Mouse (Mus musculus): Measurements from ENCODE around the gene Fmnl2. TPM values are rescaled to one million over a fixed set of nuclear protein-coding genes. Genes with fewer than 3 reads are reported as not detected.
A peak's percentile ranks its signal among the peaks of the same experiment; 100 is the strongest.

Gene Fmnl2
- polyA plus RNA-seq, 1 experiment from 2014 or later = 1.0 TPM

DNA sequence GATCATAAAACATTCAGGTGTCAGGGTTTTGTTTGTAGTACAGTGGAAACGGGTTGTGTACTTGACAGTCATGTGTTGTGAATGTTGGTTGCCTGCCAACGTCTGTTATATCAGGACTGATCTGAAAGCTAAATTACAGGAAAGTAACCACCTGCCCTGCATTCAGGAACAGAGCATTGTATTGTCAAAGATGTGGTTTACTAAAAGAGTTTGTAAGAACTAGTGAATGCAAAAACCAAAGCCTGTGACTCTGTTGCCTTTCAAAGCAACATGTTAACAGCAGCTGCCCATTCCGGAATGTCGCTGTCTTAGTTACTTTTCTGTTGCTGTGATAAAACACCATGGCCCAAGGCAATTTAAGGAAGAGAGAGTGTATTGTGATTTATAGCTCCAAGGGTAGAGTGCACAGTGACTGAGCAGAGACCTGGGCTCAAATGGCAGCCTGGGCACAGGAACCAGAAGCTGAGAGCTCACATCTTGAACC, 121.7 kb downstream of the Fmnl2 start:
- Histone ChIP-seq H3K4me3 (ENCODE audit: low read length) (no peak overlapping the region), H3K9me3 (replicated peaks; ENCODE audit: control insufficient read depth, low read length) (no peaks in the 10 kb centered on the region), H3K27ac (ENCODE audit: low read length) (no peak overlapping the region), H3K9ac (ENCODE audit: low read length) (no peak overlapping the region), H3K4me1 (ENCODE audit: control insufficient read depth, insufficient read depth, low read length) (peaks cover 15% of the 10 kb centered on the region), H3K36me3 (ENCODE audit: control insufficient read depth, insufficient read depth) (no peaks in the 10 kb centered on the region), H3K27me3 (ENCODE audit: control insufficient read depth, insufficient read depth, low read length) (no peaks in the 10 kb centered on the region), H3K4me2 (ENCODE audit: low read depth, low read length) (no peak overlapping the region)
- 40% methylated on average over 4 of the region's 4 CpGs for WGBS
- ATAC-seq (replicated peaks; ENCODE audit: extremely low read depth, insufficient read depth, low FRiP score) = no peak

DNA sequence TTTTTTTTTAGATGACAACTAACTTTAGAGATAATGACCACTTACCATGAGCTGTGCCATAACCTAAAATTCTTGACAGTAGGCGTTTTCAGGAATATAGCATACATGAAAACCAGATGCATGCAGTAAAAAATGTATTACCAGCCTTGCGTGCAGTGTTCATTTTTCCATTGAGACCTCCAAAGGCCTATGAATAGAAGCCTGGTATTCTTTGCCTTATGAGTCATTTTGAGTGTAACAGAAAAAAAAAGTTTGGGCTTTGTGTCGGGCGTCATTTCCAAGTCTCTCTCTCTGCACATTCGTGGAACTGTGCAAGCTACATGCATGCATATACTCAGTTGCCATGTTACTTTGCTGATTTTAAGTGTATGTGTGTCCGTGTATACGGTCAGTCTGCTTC, 123.5 kb downstream of the Fmnl2 start:
- Histone ChIP-seq H3K9me3 (replicated peaks; ENCODE audit: control insufficient read depth, low read length) (no peaks in the 10 kb centered on the region), H3K4me2 (ENCODE audit: low read depth, low read length) (no peak overlapping the region), H3K36me3 (ENCODE audit: control insufficient read depth, insufficient read depth) (no peaks in the 10 kb centered on the region), H3K27ac (ENCODE audit: low read length) (no peak overlapping the region), H3K9ac (ENCODE audit: low read length) (no peak overlapping the region), H3K27me3 (ENCODE audit: control insufficient read depth, insufficient read depth, low read length) (no peaks in the 10 kb centered on the region), H3K4me3 (ENCODE audit: low read length) (no peak overlapping the region), H3K4me1 (ENCODE audit: control insufficient read depth, insufficient read depth, low read length) (peaks cover 22% of the 10 kb centered on the region)
- no peak for ATAC-seq (replicated peaks; ENCODE audit: extremely low read depth, insufficient read depth, low FRiP score)
- 75% methylated on average over 7 of the region's 7 CpGs for WGBS

DNA sequence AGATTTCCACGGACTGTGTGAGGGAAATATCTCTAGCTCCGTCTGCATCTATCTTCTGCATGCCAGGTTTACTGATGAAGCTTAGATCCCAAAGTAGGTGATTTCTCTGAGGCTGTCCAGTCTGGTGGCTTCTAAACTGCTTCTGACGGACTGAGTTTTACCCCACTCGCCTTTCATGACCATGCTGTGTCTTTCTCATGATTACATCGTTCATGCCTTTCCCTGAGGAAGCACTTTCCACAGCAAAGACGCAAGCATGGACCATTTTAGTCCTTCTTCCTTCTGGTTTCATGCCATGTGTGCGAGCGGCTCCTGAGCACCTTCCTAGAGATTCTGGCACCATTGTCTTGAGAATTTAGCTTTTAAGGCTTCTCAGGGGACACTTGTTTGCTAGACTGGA, 123.9 kb downstream of the Fmnl2 start:
- Histone ChIP-seq H3K4me2 (ENCODE audit: low read depth, low read length) (no peak overlapping the region), H3K9ac (ENCODE audit: low read length) (no peak overlapping the region), H3K27me3 (ENCODE audit: control insufficient read depth, insufficient read depth, low read length) (no peaks in the 10 kb centered on the region), H3K36me3 (ENCODE audit: control insufficient read depth, insufficient read depth) (no peaks in the 10 kb centered on the region), H3K9me3 (replicated peaks; ENCODE audit: control insufficient read depth, low read length) (no peaks in the 10 kb centered on the region), H3K4me3 (ENCODE audit: low read length) (no peak overlapping the region), H3K27ac (ENCODE audit: low read length) (no peak overlapping the region), H3K4me1 (ENCODE audit: control insufficient read depth, insufficient read depth, low read length) (peaks cover 22% of the 10 kb centered on the region)
- no peak for ATAC-seq (replicated peaks; ENCODE audit: extremely low read depth, insufficient read depth, low FRiP score)
- WGBS = 83% methylated on average over 8 of the region's 8 CpGs

DNA sequence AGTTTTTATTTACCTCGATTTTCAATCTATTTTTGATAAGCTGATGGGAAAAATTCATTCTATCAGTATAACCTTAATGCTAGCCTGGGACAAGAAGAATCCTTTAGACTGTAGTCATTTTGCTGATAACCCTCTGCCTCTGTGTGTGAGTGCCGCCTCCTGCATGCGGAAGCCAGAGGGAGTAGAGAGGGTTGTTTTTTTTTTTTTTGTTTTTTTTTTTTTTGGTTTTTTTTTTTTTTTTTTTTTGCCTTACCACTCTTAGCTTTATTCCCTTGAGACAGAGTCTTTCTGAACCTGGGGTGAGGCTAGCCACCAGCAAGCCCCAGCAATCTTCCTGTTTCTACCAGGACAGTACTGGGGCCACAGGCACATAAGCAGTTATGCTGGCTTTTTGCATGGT, 124.8 kb downstream of the Fmnl2 start:
- H3K27me3 ChIP-seq (ENCODE audit: control insufficient read depth, insufficient read depth, low read length) = no peaks in the 10 kb centered on the region
- no peak overlapping the region for H3K4me2 ChIP-seq (ENCODE audit: low read depth, low read length)
- no peak for ATAC-seq (replicated peaks; ENCODE audit: extremely low read depth, insufficient read depth, low FRiP score)
- H3K36me3 ChIP-seq (ENCODE audit: control insufficient read depth, insufficient read depth) = no peaks in the 10 kb centered on the region
- H3K4me1 ChIP-seq (ENCODE audit: control insufficient read depth, insufficient read depth, low read length) = peaks cover 22% of the 10 kb centered on the region
- H3K9ac ChIP-seq (ENCODE audit: low read length) = no peak overlapping the region
- H3K27ac ChIP-seq (ENCODE audit: low read length) = no peak overlapping the region
- no peak overlapping the region for H3K4me3 ChIP-seq (ENCODE audit: low read length)
- 83% methylated on average over 3 of the region's 3 CpGs for WGBS
- no peaks in the 10 kb centered on the region for H3K9me3 ChIP-seq (replicated peaks; ENCODE audit: control insufficient read depth, low read length)

DNA sequence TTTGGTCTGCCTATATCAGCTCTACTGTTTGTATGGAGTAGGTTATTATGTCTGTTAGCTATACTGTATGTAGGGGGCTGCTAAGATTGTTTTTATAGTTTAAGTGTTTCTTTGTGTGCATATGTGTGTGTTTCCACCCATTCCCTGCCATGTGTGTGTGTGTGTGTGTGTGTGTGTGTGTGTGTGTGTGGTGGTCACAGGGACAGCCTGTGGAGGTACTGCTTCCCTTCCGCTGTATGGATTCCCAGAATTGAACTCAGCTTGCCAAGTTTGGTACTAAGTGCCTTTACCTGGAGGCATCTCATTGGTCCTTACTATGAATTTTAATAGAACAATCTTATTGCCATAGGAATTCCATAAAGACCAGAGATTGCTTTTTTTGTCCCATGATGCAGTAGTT, 126.9 kb downstream of the Fmnl2 start:
- no peak overlapping the region for H3K27ac ChIP-seq (ENCODE audit: low read length)
- WGBS = 74% methylated on average over 1 of the region's 1 CpGs

DNA sequence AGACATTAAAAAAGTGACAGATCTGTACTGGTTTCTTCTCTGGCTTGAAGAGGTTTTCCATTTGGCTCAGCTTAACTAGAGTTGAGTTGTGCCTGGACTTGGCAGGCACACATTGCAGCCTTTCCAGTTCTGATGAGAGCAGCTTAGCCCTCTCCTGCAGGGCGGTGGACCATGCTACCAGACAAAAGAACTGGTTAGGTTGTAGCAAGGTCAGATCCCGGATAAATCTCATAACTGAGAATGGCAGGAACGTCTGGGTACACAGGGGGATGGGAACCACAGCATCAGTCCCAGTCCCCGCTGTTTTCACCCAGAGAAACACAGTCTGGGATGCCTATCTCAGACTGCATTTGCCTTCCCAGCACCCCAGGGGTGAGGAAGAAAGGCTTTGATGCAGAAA, 127.5 kb downstream of the Fmnl2 start:
- Histone ChIP-seq H3K9ac (ENCODE audit: low read length) (no peak overlapping the region), H3K9me3 (replicated peaks; ENCODE audit: control insufficient read depth, low read length) (no peaks in the 10 kb centered on the region), H3K4me1 (ENCODE audit: control insufficient read depth, insufficient read depth, low read length) (peaks cover 12% of the 10 kb centered on the region), H3K4me3 (ENCODE audit: low read length) (no peak overlapping the region), H3K36me3 (ENCODE audit: control insufficient read depth, insufficient read depth) (no peaks in the 10 kb centered on the region), H3K27me3 (ENCODE audit: control insufficient read depth, insufficient read depth, low read length) (no peaks in the 10 kb centered on the region), H3K27ac (ENCODE audit: low read length) (0 out of 2 replicates have a peak overlapping the region, but pooled peaks have one; percentile 19), H3K4me2 (ENCODE audit: low read depth, low read length) (no peak overlapping the region)
- no peak for ATAC-seq (replicated peaks; ENCODE audit: extremely low read depth, insufficient read depth, low FRiP score)
- WGBS = 40% methylated on average over 4 of the region's 4 CpGs

More for the DNA sequence above, 126.9 kb downstream of the Fmnl2 start:
- Histone ChIP-seq H3K4me2 (ENCODE audit: low read depth, low read length) (no peak overlapping the region), H3K27me3 (ENCODE audit: control insufficient read depth, insufficient read depth, low read length) (no peaks in the 10 kb centered on the region), H3K36me3 (ENCODE audit: control insufficient read depth, insufficient read depth) (no peaks in the 10 kb centered on the region), H3K4me3 (ENCODE audit: low read length) (no peak overlapping the region), H3K9ac (ENCODE audit: low read length) (no peak overlapping the region), H3K4me1 (ENCODE audit: control insufficient read depth, insufficient read depth, low read length) (peaks cover 14% of the 10 kb centered on the region), H3K9me3 (replicated peaks; ENCODE audit: control insufficient read depth, low read length) (no peaks in the 10 kb centered on the region)
- ATAC-seq (replicated peaks; ENCODE audit: extremely low read depth, insufficient read depth, low FRiP score) = no peak

DNA sequence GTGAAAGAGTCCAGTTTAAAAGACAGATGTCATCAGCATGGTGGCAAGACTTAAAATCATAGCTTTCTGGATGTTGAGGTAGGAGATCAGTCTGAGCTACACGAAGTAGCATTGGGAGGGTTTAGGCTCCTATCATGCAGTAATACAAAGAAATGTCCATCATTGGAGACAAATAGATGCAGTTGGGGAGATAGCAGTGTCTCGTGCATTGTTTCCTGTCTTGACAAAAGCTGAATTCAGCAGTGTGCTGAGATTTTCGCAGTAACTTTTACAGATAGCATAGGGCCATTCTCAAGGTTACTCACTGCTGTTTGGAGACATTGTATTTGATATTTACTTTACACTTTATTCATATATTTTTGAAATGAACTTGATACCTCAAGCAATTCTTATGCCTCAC, 128.7 kb downstream of the Fmnl2 start:
- Histone ChIP-seq H3K4me1 (ENCODE audit: control insufficient read depth, insufficient read depth, low read length) (peaks cover 6% of the 10 kb centered on the region), H3K36me3 (ENCODE audit: control insufficient read depth, insufficient read depth) (no peaks in the 10 kb centered on the region), H3K27me3 (ENCODE audit: control insufficient read depth, insufficient read depth, low read length) (no peaks in the 10 kb centered on the region), H3K4me3 (ENCODE audit: low read length) (no peak overlapping the region), H3K9me3 (replicated peaks; ENCODE audit: control insufficient read depth, low read length) (no peaks in the 10 kb centered on the region), H3K27ac (ENCODE audit: low read length) (no peak overlapping the region), H3K4me2 (ENCODE audit: low read depth, low read length) (no peak overlapping the region), H3K9ac (ENCODE audit: low read length) (no peak overlapping the region)
- no peak for ATAC-seq (replicated peaks; ENCODE audit: extremely low read depth, insufficient read depth, low FRiP score)
- WGBS = 61% methylated on average over 3 of the region's 3 CpGs

DNA sequence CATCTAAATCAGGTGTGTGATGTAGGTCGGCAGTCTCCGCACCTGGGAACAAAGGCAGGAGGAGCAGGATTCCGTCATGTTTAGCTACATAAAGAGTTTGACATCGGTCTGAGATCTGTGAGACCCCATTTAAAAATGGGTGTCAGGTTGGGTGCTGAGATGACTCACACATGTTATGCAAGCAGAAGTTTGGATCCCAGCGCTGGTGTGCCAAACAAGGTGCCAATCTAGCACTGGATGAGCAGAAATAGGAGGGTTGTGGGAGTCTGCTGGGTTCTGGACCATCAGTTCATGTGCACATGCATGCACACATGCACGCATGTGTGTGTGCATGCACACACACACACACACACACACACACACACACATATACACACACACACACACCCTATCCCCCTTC, 129.4 kb downstream of the Fmnl2 start:
- Histone ChIP-seq H3K4me1 (ENCODE audit: control insufficient read depth, insufficient read depth, low read length) (peaks cover 6% of the 10 kb centered on the region), H3K4me3 (ENCODE audit: low read length) (no peak overlapping the region), H3K4me2 (ENCODE audit: low read depth, low read length) (no peak overlapping the region), H3K9ac (ENCODE audit: low read length) (no peak overlapping the region), H3K36me3 (ENCODE audit: control insufficient read depth, insufficient read depth) (no peaks in the 10 kb centered on the region), H3K27me3 (ENCODE audit: control insufficient read depth, insufficient read depth, low read length) (no peaks in the 10 kb centered on the region), H3K9me3 (replicated peaks; ENCODE audit: control insufficient read depth, low read length) (no peaks in the 10 kb centered on the region), H3K27ac (ENCODE audit: low read length) (no peak overlapping the region)
- ATAC-seq (replicated peaks; ENCODE audit: extremely low read depth, insufficient read depth, low FRiP score) = no peak
- 91% methylated on average over 6 of the region's 6 CpGs for whole genome bisulfite sequencing

DNA sequence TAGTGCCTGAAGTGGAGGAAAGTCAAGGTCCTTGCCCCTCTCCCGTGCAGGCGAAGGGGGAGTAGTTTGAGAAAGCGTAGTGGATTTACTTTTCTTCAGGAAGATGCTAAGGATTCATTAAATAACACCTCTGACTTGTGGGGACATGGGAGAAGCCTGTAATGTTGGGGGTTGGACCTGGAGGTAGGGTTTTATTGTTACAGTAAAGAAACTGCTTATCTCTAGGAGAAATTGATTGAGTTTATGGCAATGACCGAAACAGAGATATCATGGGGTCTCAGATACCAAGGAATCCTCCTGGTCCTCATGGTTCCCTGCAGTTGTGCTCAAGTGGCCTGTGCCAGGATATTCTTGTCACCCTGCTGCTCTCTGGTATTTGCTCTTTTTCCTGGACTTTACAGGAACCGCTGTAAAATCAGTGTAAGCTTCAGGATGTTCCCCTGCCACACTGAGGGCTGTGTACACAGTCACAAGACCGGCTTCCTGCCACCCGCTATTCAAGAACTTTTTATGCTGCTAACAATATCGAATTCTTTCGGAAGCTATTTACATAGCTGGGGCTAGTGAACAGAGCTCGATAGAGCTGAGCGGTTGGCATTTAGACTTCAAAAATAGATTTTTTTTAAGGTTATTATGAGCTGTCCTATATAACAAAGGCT, 130.1 kb downstream of the Fmnl2 start:
- no peak overlapping the region for H3K4me2 ChIP-seq (ENCODE audit: low read depth, low read length)
- no peak overlapping the region for H3K27ac ChIP-seq (ENCODE audit: low read length)
- no peaks in the 10 kb centered on the region for H3K36me3 ChIP-seq (ENCODE audit: control insufficient read depth, insufficient read depth)
- no peaks in the 10 kb centered on the region for H3K9me3 ChIP-seq (replicated peaks; ENCODE audit: control insufficient read depth, low read length)
- H3K27me3 ChIP-seq (ENCODE audit: control insufficient read depth, insufficient read depth, low read length) = no peaks in the 10 kb centered on the region
- no peak for ATAC-seq (replicated peaks; ENCODE audit: extremely low read depth, insufficient read depth, low FRiP score)
- no peak overlapping the region for H3K4me3 ChIP-seq (ENCODE audit: low read length)
- peaks cover 6% of the 10 kb centered on the region for H3K4me1 ChIP-seq (ENCODE audit: control insufficient read depth, insufficient read depth, low read length)
- WGBS = 55% methylated on average over 11 of the region's 11 CpGs
- no peak overlapping the region for H3K9ac ChIP-seq (ENCODE audit: low read length)
